Mouse (Mus musculus): ENCODE measurements around the gene Pigk. TPM values are rescaled to one million over a fixed set of nuclear protein-coding genes. Genes with fewer than 3 reads are reported as not detected.

The Pigk gene
- polyA plus RNA-seq, 1 experiment, result 73.2 TPM

- H3K4me1 ChIP-seq (ENCODE audit: control insufficient read depth, insufficient read depth, low read length), result no peaks in the 10 kb centered on the region
- no peak overlapping the region for H3K4me3 ChIP-seq (ENCODE audit: insufficient read depth, low read length)
- TF ChIP-seq CTCF (IDR thresholded peaks at IDR 0.05; ENCODE audit: borderline replicate concordance, insufficient read depth, low read length), result no peak
- no peak for TF ChIP-seq POLR2A (IDR thresholded peaks at IDR 0.05; ENCODE audit: low read depth, low read length)
- no peak overlapping the region for H3K27ac ChIP-seq (ENCODE audit: insufficient read depth, low read length)
Measured at GRCm38 (mm10) chr3:152907683-152908082, 193.8 kb downstream of the Pigk start.

DNA sequence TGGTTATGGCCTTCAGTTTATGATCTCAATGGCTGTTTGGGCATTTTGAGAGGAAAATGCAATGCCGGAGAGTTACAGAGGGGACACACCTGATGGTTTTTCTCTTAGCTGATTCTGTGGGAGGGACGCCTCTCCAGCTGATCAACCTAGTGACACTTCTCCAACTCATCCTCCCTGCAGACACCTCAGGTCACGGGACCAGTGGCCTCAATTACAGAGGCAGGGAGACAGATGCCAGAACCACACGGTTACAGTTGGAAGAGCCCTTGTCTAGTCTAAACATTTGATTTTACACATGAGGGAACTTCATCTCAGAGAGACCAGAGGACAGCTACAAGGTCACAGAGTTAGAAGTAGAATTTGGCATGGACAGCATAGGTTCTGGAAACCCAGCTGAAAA lies 197.7 kb downstream of the Pigk start:
- no peaks in the 10 kb centered on the region for H3K4me1 ChIP-seq (ENCODE audit: control insufficient read depth, insufficient read depth, low read length)
- no peak for TF ChIP-seq POLR2A (IDR thresholded peaks at IDR 0.05; ENCODE audit: low read depth, low read length)
- TF ChIP-seq CTCF (IDR thresholded peaks at IDR 0.05; ENCODE audit: borderline replicate concordance, insufficient read depth, low read length), result no peak
- no peak overlapping the region for H3K4me3 ChIP-seq (ENCODE audit: insufficient read depth, low read length)
- no peak overlapping the region for H3K27ac ChIP-seq (ENCODE audit: insufficient read depth, low read length)

GRCm38 (mm10) chr3:152912216-152913101 lies 198.6 kb downstream of the Pigk start:
- TF ChIP-seq POLR2A (IDR thresholded peaks at IDR 0.05; ENCODE audit: low read depth, low read length), result no peak
- TF ChIP-seq CTCF (IDR thresholded peaks at IDR 0.05; ENCODE audit: borderline replicate concordance, insufficient read depth, low read length), result no peak
- no peaks in the 10 kb centered on the region for H3K4me1 ChIP-seq (ENCODE audit: control insufficient read depth, insufficient read depth, low read length)
- H3K4me3 ChIP-seq (ENCODE audit: insufficient read depth, low read length), result no peak overlapping the region
- H3K27ac ChIP-seq (ENCODE audit: insufficient read depth, low read length), result no peak overlapping the region

DNA sequence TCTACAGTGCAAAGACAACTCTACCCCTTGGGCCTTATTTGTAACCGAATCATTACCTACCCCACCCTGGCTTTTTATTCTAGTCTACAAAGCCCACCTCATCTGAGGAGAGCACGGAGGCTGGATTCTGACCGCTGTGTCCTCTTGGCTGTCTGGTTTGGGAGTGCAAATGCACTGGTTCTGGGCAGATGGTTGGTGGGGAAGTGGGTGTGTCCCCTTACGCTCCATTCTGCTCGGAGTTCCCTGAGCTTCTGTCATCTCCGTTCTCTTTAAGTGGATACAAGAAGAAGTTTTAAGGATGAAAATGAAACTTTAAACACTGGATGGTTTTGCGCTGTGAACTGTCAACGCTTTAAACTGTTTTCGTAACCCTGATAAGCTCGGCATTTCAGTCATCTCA lies 199.2 kb downstream of the Pigk start:
- Histone ChIP-seq H3K27ac (ENCODE audit: insufficient read depth, low read length) (no peak overlapping the region), H3K4me3 (ENCODE audit: insufficient read depth, low read length) (no peak overlapping the region), H3K4me1 (ENCODE audit: control insufficient read depth, insufficient read depth, low read length) (no peaks in the 10 kb centered on the region)
- no peak for TF ChIP-seq POLR2A (IDR thresholded peaks at IDR 0.05; ENCODE audit: low read depth, low read length)
- no peak for TF ChIP-seq CTCF (IDR thresholded peaks at IDR 0.05; ENCODE audit: borderline replicate concordance, insufficient read depth, low read length)

DNA sequence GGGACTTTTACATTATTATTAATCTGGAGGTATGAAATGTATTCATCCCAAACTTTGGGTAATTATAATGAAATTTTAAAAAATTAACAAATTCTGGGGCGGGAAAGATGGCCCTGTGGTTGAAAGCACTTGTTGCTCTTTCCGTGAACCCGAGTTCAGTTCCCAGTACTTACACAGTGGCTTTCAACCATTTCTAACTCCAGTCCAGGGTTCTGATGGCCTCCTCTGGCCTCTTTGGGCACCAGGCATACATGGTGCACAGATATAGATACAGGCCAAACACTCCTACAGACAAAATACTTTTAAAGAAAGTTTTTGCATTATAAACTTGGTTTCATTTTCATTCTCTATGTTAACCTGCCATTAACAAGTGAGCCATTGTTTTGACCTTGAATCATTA lies 199.7 kb downstream of the Pigk start:
- Histone ChIP-seq H3K4me3 (ENCODE audit: insufficient read depth, low read length) (no peak overlapping the region), H3K27ac (ENCODE audit: insufficient read depth, low read length) (no peak overlapping the region), H3K4me1 (ENCODE audit: control insufficient read depth, insufficient read depth, low read length) (no peaks in the 10 kb centered on the region)
- TF ChIP-seq POLR2A (IDR thresholded peaks at IDR 0.05; ENCODE audit: low read depth, low read length) (no peak), CTCF (IDR thresholded peaks at IDR 0.05; ENCODE audit: borderline replicate concordance, insufficient read depth, low read length) (no peak)

- TF ChIP-seq CTCF (IDR thresholded peaks at IDR 0.05; ENCODE audit: borderline replicate concordance, insufficient read depth, low read length) (no peak), POLR2A (IDR thresholded peaks at IDR 0.05; ENCODE audit: low read depth, low read length) (no peak)
- H3K4me1 ChIP-seq (ENCODE audit: control insufficient read depth, insufficient read depth, low read length), result no peaks in the 10 kb centered on the region
- no peak overlapping the region for H3K4me3 ChIP-seq (ENCODE audit: insufficient read depth, low read length)
- no peak overlapping the region for H3K27ac ChIP-seq (ENCODE audit: insufficient read depth, low read length)
Measured at GRCm38 (mm10) chr3:152914376-152914775, 200.5 kb downstream of the Pigk start.

- H3K27ac ChIP-seq (ENCODE audit: insufficient read depth, low read length), result no peak overlapping the region
- TF ChIP-seq CTCF (IDR thresholded peaks at IDR 0.05; ENCODE audit: borderline replicate concordance, insufficient read depth, low read length) (no peak), POLR2A (IDR thresholded peaks at IDR 0.05; ENCODE audit: low read depth, low read length) (no peak)
- no peaks in the 10 kb centered on the region for H3K4me1 ChIP-seq (ENCODE audit: control insufficient read depth, insufficient read depth, low read length)
- H3K4me3 ChIP-seq (ENCODE audit: insufficient read depth, low read length), result no peak overlapping the region
Measured at GRCm38 (mm10) chr3:152917579-152917978, 203.7 kb downstream of the Pigk start.

DNA sequence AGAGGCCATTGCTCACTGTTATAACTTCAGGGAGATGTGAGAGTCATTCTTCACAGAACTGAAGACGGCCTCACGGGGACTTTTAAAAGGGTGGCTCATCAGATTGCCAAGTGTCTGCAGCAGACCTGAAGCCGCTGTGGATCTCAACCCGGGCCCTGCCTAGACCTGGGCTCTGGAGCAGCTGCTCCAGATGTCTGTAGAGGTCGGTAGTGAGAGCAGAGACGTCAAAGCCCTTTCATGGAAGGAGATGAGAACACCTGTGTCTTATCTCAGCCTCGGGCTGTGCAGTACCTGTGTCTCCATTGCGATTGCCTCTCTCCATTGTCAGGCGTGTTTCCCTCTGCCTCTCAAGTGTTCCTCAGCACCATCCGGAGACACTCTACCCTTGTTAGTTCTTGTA lies 205.2 kb downstream of the Pigk start:
- no peak for TF ChIP-seq POLR2A (IDR thresholded peaks at IDR 0.05; ENCODE audit: low read depth, low read length)
- no peak for TF ChIP-seq CTCF (IDR thresholded peaks at IDR 0.05; ENCODE audit: borderline replicate concordance, insufficient read depth, low read length)
- no peaks in the 10 kb centered on the region for H3K4me1 ChIP-seq (ENCODE audit: control insufficient read depth, insufficient read depth, low read length)
- H3K4me3 ChIP-seq (ENCODE audit: insufficient read depth, low read length), result no peak overlapping the region
- H3K27ac ChIP-seq (ENCODE audit: insufficient read depth, low read length), result no peak overlapping the region

DNA sequence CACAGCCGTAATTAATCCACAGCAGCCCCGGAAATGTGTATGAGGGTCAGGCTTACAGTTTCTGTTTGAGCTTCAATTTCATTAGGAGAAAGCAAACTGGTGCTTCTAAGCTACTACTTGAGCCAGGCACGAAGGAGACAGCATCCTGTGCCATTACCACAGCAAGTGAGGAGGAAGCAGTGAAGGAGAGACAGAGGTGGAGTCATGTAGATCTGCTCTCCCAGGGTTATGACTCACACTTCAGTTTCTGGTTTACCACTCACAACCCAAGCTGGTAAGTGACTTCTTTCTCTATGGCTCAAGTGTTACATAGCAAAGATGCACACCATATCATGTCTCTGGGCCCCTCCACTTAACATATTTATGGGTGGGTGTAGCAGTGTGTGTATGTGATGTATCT lies 206.5 kb downstream of the Pigk start:
- H3K4me3 ChIP-seq (ENCODE audit: insufficient read depth, low read length), result no peak overlapping the region
- TF ChIP-seq CTCF (IDR thresholded peaks at IDR 0.05; ENCODE audit: borderline replicate concordance, insufficient read depth, low read length) (no peak), POLR2A (IDR thresholded peaks at IDR 0.05; ENCODE audit: low read depth, low read length) (no peak)
- no peaks in the 10 kb centered on the region for H3K4me1 ChIP-seq (ENCODE audit: control insufficient read depth, insufficient read depth, low read length)
- H3K27ac ChIP-seq (ENCODE audit: insufficient read depth, low read length), result no peak overlapping the region

GRCm38 (mm10) chr3:152923530-152923929 lies 209.6 kb downstream of the Pigk start:
- H3K27ac ChIP-seq (ENCODE audit: insufficient read depth, low read length), result no peak overlapping the region
- TF ChIP-seq POLR2A (IDR thresholded peaks at IDR 0.05; ENCODE audit: low read depth, low read length) (no peak), CTCF (IDR thresholded peaks at IDR 0.05; ENCODE audit: borderline replicate concordance, insufficient read depth, low read length) (no peak)
- no peaks in the 10 kb centered on the region for H3K4me1 ChIP-seq (ENCODE audit: control insufficient read depth, insufficient read depth, low read length)
- H3K4me3 ChIP-seq (ENCODE audit: insufficient read depth, low read length), result no peak overlapping the region
